Mouse (Mus musculus) kidney, adult 8-10 months (tissue): ENCODE data around the gene Prrg2.

Experiments
- DNase-seq, 2 experiments: peaks; one replicate each; pipeline ENCODE4 v3.0.0; 2022

The Prrg2 gene

DNA sequence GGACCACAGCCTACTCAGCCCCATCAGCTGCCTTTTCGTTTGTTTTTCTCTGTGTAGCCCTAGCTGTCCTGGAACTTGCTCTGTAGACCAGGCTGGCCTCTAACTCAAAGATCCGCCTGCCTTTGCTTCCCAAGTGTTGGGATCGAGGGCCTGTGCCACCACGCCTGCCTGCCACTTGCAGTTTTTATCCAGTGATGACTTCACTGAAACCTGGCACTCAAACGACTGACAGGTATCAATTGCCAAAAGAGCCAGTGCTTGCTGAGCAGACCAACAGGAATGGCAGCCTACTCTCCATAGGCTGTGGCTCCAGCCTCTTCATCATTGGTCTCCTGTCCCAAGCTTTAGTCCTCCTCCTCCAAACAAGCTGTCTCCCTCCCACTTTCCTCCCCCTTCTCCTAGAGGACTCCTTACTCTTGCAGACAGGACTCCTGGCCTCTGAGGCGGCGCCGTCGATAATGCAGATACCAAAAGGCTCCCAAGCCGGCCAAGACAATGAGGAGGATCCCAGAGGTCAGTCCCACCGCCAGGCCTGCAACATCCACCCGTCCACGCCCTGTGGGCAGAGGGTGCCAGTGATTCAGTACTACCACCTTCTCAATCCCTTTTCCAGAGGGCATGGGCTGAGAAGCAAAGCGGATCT, 6.0 kb downstream of the Prrg2 start:
- DNase-seq, result no peak

DNA sequence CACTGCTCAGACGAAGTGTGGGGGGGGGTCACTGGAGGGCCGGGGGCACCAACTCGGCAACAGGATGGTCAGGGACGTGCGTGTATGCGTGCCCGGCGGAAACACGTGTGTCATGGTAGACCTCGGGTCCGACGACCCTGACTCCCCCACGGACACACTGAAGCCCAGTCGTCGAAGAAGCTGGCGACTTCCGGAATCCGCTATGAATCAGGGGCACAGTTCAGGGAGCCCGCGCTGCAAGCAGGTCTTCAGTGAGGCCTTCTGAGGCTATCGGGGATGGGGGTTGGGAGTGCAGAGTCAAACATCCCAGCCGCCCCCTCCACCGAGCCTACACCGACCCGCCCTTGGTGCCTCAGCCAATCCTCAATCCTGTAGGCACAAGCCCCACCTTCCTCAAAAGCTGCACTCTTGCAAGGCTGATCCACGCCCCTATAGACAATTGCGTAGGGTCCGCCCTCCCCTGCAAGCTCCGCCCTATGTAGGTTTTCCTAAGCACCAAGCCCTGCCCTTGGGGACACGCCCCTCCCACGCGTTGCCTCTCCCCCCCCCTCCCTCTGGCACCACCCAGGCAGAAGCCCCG, 8.5 kb downstream of the Prrg2 start:
- peak; percentile 98 to 99 for DNase-seq

DNA sequence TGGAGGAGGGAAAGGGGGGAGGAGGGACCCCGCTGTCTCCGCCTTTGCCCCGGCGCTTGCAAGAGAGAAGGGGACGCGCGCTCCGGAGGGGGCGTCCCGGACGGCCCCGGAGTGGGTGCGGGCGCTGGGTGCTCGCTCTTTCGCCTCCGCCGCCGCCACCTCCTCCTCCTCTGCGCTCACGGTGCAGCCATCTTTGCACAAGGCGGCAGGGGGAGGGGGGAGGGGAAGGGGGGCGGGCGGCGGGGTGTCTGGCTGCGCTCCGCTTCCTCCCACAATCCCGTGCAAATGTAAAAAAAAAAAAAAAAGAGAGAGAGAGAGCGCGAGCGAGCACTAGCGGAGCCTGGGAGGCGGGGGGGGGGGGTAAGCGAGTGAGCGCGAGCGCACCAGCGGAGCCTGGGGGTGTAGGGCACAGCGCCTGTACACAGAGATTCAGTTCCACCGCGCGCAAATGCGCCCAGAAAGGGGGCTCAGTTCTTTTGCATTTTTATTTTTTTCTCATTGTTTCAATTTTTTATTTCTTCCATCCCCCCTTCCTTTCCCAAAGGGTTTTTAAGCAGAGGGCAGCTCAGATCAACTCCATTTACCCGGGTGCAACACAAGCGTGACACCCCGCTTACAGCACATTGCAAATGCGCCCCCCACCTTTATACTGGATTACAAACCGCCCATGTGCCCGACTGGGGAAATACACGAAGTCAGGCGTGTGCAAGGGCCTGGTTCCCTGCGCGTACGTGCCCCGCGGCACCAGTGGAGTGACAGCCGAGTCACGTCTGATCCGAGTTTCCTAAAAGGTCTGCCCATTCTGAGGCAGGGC, 9.2 kb downstream of the Prrg2 start:
- peak; percentile 61 to 66 for DNase-seq

DNA sequence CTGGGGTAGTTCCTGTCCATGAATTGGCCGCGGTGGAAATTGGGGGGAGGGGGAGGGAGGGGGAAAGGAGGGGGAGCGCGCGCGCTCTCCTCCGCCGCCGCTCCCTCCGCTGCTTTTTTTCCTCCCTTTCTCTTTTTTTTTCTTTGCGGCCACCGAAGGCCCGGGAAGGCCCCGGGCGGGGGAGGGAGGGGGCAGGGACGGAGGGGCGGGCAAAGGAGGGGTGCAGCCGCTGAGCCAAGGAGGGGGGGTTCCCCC, 9.7 kb downstream of the Prrg2 start, which contains the start of gene Prr12:
Gene Prr12 (minus strand): TSS at position 20 of the 255 bp plus-strand sequence.
- no peak for DNase-seq

DNA sequence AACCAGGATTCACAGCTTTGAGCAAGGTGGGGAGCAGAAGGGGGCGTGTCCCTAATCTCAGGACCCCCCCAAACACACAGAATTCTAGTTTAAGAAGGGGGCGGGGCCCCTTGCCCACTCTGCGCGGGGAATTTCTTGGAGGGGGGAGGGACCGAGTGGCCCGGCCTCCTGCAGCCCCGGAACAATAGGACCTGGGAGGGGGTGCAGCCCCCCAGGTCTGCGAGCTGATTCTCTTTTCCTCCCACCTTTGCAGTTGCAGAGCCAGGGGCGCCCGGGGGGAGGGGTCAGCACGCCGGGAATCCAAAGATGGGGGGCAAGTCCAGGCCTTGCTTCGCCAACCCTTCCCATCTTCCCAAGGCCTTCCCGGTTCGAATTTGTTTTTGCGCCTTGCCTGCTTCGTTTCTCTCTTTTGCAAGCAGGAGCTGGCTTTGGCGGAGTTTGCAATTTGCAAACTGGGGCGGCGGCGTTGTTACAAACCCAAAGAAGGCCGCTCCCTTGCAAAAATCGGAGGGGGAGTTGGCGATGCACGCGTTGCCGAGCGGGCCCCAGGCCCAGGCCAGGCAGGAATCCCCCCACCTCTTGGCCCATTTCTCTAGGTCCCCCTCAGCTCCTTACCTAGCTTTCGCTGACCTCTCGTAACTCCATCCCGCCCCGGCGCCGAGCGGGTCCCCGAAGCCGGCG, 10.2 kb downstream of the Prrg2 start:
- peak; percentile 30 to 35 for DNase-seq

DNA sequence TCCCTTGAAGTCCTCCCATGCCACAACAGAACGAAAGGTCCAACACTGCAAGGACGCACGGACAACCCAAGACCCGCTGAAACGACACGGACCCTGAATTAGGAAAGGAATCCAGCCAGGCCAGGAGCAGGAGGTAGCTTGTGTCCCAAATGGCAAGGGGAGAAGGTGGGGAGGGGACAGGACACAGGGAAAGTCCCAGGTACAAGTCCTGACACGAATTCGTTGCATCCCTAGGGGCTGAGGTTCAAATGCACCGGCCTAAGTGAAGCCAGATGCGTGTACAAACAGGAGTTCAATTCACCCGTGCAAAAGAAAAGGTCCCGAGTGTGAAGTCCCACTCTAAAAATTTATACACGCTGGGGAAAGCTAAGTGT, 10.9 kb downstream of the Prrg2 start:
- no peak for DNase-seq

DNA sequence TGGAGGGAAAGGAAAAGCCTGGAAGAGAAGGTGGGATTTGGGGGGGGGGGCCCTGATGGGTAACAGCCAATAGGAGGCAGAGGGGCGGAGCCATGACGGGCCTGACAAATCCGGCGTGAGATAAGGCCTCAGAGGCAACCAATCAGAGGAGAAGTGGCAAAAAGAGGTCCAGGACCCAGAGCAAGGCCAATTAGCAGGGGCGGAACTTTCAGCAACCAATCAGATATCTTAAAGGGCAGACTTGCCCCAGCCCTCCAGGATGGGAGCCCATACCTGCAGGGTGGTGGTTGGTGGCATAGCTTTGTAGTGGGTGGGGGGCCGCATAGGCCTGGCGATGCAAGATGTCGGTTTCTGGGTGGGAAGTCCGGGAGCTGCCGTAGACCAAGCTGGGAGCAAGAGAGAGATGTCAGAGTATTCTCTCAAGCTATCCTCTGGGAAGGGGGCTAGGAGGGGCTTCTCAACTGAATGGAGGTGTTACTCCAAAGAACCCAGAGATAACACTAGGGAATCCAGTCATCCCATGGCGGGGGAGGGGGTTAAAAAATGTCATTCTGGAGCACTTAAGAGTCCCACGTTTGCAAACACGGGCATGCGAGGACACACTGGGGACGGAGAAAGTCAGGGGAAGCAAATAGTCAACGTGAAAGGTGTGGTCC, 11.4 kb downstream of the Prrg2 start:
- peak; percentile 62 to 69 for DNase-seq

DNA sequence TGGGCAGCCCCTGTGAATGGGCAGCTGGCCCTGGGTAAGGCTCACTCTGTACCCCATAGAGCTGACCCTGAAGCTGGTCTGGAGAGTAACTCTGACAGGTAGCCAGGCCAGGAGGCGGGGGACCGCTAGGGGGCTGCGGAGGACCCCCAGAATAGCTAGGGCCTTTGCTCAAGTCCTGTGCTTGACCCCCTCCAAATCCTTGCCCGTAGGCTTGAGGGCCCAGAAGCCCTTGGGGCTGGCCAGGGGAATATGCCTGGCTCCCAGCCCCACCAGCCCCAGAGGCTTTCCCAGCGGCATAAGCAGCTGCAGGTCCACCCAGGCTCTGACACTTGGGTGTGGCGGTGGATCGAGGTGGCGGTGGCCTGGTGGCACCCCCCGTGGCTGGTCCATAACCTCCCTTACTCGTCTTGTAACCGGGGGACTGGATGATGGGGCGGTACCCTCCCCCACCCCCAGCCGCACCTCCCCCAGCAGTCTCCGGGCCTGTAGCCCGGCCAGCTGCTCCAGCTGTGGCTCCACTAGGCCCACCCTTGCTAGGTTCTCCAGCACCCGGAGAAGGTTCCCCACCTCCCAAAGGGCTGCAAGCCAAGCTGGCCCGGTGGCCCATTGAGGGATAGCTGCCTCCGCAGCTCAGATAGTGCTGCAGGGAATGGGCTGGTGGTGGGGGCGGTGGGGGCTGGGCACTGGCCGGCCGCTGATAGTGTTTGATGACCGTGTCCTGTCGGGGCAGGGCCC, 13.4 kb downstream of the Prrg2 start:
- no peak for DNase-seq

DNA sequence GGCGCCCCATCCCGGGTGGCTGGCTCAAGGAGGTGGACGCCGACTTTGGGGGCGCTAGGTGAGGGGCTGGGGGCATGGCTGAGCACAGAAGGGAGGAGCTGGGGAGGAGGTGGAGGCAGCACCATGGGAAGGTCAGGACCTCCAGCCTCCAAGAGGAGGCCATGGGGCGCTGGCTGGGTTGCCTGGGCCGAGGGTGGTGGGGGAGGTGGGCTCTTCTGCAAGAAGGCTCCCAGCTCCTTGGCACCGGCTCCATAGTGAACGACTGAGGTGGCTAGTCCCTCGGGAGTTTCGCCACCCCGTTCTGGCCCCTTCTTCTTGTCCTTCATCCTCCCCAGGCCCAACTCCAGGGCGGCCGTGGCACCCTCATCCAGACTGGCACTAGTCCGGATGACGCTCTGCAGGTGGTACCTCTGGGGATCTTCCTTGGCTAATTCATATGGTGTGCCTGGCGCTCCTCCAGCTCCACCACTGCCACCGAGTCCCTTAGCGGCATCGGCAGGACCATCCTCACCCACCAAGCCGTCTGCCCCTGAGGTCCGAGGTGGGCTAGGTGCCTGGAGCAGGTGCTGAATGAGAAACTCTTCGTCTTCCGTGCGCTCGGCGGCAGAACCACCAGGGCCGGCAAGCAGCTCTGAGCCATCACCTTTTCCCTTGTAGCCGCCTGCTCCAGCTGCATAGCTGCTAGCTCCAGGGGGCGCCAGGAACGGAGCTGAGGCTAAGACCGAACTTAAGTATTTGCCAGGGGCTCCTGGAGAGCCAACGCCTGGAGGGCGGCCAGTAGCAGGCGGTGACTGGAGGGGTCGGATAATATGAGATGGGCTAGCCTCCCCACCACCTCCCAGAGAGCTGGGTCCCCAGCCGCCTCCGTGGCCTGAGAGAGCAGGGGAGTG, 14.2 kb downstream of the Prrg2 start:
- no peak for DNase-seq

DNA sequence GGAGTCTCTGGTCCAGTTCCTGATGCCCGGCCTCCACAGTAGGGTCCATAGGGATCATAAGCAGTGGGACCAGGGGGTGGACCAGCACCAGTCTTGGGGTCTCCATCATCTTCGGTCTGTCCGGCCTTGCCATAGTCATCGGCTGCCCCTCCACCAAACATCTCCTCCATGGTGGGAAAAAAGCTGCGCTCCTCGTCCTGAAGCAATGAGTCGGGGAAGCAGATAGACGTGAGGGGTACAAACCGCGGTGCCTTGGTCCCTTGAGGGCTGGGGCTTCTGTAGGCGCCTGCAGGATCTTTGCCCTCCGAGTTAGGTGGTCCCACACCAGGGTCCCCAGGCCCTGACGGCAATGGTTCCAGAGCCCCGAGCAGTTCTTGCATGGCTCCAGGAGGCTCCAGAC, 15.0 kb downstream of the Prrg2 start:
- no peak for DNase-seq

DNA sequence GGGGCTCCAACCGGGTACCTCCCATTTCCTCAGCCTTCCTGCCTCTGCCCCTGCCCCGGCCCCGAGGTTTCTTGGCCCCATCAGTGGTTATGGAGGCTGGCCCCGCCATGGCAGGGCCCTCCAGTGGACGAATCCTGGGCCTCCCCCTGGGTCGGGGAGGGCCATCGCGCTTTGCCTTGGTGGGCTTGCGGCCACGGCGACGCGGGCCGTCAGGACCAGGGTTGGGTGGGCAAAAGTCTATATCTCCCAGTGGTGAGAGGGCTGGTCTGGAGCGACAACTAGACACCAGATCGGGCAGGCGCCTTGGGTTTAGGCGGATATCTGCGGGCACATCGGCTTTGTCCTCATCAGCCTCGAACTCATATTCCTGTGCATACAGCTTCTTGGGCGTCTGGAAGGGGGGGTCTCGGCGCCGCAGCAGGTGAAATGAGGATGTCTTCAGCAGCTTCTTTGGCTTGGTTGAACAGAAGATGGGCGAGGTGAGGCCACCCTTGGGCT, 15.6 kb downstream of the Prrg2 start:
- no peak for DNase-seq

DNA sequence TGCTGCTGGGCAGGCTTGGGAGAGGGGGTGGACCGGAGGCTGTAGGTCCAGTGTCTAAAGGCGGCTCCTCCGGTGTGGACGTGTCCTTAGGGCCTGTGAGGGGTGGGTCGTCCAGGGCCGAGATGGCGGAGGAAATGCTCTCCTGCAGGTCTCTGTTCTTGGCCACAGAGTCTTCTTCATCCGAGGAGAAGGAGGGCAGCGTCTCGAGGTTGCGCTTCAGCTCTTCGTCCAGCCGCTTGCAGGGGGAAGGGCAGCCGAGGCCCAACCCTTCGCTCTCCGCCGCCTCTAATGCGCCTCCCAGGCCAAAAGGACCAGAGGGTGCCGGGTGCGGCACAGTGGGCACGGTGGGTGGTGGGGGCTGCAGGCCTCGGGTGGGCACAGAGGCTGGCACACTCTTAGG, 16.7 kb downstream of the Prrg2 start:
- no peak for DNase-seq

DNA sequence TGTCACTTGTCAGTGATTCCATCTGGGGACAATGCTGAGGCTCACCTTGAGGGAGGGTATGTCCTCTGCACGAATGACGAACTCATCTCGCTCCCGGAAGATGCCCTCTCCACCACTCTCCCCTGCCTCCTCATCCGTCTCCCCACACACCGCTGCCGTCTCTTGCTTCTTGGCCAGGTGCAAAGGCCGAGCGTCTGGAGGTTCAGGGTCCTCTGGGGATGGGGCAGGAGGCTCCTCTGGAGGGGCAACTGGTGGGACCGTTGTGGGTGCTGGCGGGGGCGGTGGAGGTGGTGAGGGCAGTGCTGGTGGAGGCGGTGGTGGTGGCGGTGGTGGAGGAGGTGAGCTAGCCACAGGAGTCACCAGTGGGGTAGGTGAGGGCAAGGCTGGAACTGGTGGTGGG, 19.2 kb downstream of the Prrg2 start:
- DNase-seq, result no peak

DNA sequence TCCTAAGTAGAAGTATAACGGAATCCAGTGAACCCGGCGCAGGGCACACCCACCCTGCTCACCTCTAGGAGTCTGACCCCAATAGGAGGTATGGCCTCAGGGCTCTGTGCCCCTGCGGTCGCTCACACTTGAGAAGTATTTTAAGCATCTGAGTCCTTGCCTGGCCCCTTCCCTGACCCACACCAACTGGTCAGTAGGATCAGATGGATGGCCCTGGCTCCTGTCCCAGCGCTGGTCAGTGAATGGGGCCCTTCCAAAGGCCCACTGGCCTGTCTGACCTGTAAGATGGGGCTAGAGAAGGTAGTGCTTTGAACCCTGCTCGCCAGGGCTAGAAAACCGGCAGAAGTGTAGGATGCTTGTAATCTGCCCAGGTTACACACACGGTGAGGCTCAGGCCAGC, 21.6 kb downstream of the Prrg2 start:
- no peak for DNase-seq

DNA sequence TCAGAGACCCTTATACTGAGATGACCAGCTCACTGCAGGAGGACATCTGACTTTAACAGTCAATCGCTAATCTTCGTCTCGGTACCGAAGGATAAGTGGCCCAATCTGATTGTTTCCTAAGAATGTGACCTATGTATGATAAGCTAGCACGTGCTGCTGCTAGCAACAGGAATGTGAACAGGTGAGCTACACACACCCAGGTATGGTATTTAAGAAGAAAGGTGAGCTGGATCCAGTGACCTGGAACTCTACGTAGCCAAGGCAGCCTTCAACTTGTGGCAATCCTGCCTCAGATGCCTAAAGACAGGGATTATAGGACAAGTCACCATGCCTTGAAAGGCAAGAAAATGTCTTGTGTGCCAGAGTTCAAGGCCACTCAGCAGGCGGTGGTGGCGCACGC, 24.1 kb downstream of the Prrg2 start:
- DNase-seq, result no peak

DNA sequence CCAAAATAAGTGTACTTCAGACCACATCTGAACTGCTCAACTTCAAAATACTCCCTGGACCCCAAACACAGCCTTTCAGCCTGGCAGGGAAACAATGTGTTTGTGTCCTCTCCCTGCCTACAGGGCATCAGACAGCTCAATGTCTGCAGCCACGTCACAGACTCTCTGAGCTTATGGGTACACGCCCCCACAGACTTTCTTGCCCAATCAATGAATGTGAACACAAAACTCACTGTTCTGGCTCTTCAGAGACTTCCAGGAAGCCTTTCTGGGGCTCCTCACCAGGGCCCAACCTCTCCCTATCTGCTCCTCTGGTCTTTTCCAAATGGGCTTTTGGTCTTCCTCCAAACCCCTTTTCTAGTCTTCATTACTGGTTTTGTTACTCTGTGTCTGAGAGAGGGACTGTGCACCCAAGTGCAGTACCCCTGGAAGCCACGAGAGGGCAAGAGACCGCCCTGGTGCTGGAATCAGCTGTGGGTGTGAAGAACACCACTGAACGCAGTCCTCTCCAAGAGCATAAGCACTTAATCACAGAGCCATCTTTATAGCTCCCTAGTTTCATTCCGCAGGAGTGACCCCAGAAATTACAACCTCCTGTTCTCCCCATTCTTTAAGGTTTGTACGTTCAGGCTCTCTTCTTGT, 24.6 kb downstream of the Prrg2 start:
- DNase-seq, result peak in 1 of 2 experiments; percentile 69

DNA sequence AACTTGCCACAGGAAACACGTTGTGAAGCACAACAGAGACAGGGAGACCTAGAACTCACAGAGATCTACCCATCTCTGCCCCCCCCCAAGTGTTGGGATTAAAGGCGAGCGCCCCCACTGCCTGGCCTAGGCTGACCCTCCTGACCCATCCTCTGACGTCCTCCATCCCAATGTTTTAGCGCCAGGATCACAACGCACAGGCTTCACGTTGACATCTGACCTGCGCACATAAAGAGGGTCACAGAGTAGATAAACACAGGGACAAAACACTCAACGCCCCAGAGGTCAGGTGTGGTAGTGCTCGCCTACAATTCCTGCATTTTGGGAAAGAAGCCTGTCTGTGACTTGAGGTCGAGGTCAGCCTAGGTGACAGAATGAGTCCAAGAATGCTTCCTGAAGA, 25.8 kb downstream of the Prrg2 start:
- DNase-seq, result no peak

DNA sequence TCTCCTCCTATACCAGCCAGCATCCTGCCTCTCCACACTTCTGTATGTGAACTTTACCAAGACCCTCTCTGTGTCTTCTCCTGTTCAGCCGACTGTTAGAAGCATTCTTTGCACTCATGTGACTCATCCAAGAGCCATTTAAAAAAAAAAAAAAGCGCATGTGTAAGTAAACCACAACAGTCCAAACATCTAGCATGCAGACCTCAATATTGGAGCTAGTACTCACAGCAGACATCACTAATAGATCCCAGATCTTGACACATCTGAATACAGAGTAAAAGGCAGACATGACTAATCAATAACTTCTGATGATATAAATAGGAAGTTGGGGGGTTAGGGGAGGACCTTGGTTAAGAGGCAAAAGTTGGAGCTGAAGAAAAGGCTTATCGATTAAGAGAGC, 26.8 kb downstream of the Prrg2 start:
- DNase-seq, result no peak

DNA sequence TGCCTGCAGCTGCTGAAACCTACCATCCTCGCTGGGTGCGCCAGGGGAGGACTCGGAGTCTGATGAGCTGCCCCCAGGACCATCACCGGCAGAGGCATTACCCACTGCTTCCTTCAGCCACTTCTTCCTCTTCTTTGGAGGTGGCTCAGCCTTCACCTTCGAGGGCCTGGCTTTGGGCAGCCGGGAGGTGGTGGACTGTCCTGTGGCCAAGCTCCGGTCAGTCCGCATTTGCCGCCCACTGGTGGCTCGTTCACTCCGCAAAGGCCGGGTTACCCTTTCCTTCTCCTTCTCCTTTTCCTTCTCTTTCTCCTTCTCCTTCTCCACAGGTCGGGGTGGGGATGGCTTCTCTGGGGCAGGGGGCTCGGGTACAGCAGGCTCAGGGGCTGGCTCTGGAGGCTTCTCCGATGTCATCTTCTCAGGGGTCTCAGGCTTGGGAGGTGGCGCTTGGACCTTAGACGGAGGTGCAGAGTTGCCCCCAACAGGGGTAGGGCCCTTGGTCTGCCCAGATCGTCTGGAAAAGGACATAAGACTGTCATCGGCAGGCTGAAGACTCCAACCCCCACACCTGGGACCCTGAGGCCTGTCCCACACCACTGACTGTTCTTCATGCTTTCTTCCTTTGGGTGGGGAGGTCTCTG, 28.6 kb downstream of the Prrg2 start:
- DNase-seq, result no peak

DNA sequence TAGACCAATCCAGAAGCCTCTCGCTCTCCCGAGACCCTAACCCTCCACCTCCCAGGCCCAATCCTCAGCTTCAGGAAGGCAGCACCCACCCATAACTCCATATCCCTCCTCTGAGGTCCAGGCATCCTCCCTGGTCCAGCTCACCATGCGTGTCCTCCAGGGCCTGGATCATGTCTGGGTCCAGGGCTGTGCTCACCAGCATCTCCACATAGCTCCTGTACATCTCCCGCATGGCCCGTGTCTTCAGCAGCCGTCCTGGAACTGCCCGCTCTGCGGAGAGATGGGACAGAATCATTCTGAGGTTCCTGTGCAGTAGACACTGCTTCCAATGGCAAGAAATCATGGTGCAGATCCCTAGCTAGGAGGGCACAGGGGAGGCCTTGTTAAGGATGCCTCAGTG, 31.6 kb downstream of the Prrg2 start:
- DNase-seq, result no peak
